Mouse (Mus musculus) forebrain, embryonic 13.5 days (tissue): ENCODE measurements at regions not wholly inside any gene's neighbourhood (a gene's known extent, or its start where the extent isn't known, plus 50 kb on each side); places are given as distances from the start of the nearest gene placed in this dataset.

Experiments
- ATAC-seq: fragments of 200-750 bp; cut with Nextera tagmentation; 2 replicates; pipeline ENCODE4 v1.8.0; 2017
- H3K27ac ChIP-seq: fragments of 300-500 bp; sonication (generic); 2 replicates; pipeline ENCODE4 v1.5.1; 2015; ENCODE audit warnings: inconsistent platforms, mild to moderate bottlenecking, moderate library complexity
- H3K27me3 ChIP-seq: fragments of 300-500 bp; sonication (generic); 2 replicates; pipeline ENCODE4 v1.6.1; 2015; ENCODE audit warnings: mild to moderate bottlenecking, inconsistent platforms
- H3K36me3 ChIP-seq: fragments of 300-500 bp; sonication (generic); 2 replicates; pipeline ENCODE4 v1.6.1; 2015; ENCODE audit warnings: mild to moderate bottlenecking, inconsistent platforms; ENCODE audit not compliant: poor library complexity, severe bottlenecking
- H3K4me1 ChIP-seq: fragments of 300-500 bp; sonication (generic); 2 replicates; pipeline ENCODE4 v1.6.1; 2015; ENCODE audit warnings: inconsistent platforms
- H3K4me2 ChIP-seq: fragments of 300-500 bp; sonication (generic); 2 replicates; pipeline ENCODE4 v1.6.1; 2015; ENCODE audit warnings: inconsistent platforms, mild to moderate bottlenecking, moderate library complexity
- H3K4me3 ChIP-seq: fragments of 300-500 bp; sonication (generic); 2 replicates; pipeline ENCODE4 v1.5.1; 2015; ENCODE audit warnings: mild to moderate bottlenecking, inconsistent platforms
- H3K9ac ChIP-seq: fragments of 300-500 bp; sonication (generic); 2 replicates; pipeline ENCODE4 v1.6.1; 2015; ENCODE audit warnings: mild to moderate bottlenecking, inconsistent platforms
- H3K9me3 ChIP-seq: fragments of 300-500 bp; sonication (generic); replicated peaks from 2 replicates; pipeline ENCODE4 v1.6.1; 2016; ENCODE audit warnings: inconsistent platforms
- WGBS: fragments of 180-500 bp; shearing (Covaris S2); methylation state at CpG from one replicate; pipeline ENCODE4 v1.1.7; 2015; 5-methylcytosine and 5-hydroxymethylcytosine counted together

DNA sequence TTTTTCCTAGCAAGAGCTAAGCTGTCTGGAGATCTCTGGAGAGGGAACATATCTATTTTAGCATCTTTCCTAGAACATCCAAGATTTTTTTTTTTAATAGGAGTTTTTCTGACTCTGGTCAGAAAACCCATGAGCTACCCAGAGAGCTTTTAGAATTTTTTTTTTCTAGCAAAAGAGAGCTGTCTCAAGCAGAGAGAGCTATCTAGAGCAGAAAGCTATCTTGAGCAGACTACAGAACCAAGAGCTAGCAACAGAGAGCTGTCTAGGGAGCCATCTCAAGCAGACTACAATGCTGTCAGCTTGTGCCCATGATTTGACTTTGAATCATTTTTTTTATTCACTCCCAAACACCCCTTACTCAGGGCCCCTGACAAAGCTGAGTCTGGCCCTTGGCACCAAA is 112.5 kb downstream of the Mbip start:
- no peak overlapping the region for H3K9ac ChIP-seq
- H3K4me2 ChIP-seq = no peak overlapping the region
- H3K27ac ChIP-seq = no peak overlapping the region
- H3K4me3 ChIP-seq = no peak overlapping the region
- no peaks in the 10 kb centered on the region for H3K36me3 ChIP-seq
- H3K4me1 ChIP-seq = no peaks in the 10 kb centered on the region
- H3K9me3 ChIP-seq = peaks cover 4% of the 10 kb centered on the region; the same call in 1 of the 2 replicates
- H3K27me3 ChIP-seq = no peaks in the 10 kb centered on the region
- ATAC-seq = no peak

DNA sequence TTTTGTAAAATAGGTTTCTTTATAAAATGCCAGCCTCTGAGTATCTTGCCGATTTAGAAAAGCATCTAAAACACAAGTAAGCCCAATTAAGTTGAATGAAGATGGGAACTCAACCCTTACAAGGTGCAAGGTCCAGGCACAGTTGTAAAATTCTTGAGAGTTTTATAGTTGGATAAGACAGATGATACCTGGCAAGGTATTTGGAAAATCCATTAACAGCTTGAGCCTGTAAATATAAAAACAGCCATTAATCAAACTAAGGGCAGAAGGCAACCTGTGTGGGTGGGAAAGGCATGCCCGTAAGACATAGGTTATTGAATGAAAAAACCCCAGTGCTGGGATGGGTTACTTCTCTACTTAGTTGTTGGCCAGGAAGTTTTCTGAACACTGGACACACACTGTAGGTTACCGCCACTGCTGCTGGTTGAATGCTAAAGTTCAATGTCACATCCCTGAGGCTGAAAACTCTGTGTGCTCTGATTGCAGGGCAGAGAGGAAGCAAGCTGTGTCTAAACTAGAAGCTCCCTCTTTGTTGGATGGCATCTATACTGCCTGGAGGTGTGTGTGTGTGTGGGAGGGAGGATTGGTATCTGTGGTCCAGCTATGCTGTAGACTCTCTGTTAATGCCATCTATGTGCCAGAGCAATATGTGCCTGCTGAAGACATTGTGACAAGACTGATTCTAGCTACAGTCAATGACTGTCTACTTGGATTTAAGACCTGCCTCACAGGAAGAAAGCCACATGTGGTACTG is 121.4 kb downstream of the Mbip start:
- 93% methylated on average over 3 of the region's 3 CpGs for WGBS
- no peak for ATAC-seq
- H3K4me3 ChIP-seq = no peak overlapping the region
- no peak overlapping the region for H3K4me2 ChIP-seq
- no peaks in the 10 kb centered on the region for H3K27me3 ChIP-seq
- no peaks in the 10 kb centered on the region for H3K36me3 ChIP-seq
- H3K9me3 ChIP-seq = no peaks in the 10 kb centered on the region
- H3K27ac ChIP-seq = no peak overlapping the region
- no peaks in the 10 kb centered on the region for H3K4me1 ChIP-seq
- no peak overlapping the region for H3K9ac ChIP-seq

GRCm38 (mm10) chr12:56193524-56193923 is 152.2 kb downstream of the Mbip start:
- WGBS = 88% methylated on average over 3 of the region's 3 CpGs
- H3K4me2 ChIP-seq = no peak overlapping the region
- ATAC-seq = no peak

DNA sequence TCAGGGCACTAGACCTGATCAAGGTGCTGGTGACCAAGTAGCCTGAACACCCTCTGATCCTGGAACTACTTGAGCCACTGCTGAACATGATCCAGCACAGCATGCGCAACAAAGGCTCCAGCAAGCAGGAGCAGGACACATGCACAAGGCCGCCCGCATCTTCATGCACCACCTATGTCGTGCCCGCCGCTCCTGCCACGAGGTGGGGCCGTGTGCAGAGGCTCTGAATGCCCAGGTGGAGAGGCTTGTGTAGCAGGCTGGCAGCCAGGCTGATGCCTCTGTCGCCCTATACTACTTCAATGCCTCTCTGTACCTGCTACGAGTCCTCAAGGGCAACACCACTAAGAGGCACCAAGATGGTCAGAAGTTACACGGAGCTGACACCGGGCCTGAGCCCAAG is 156.1 kb downstream of the Mbip start:
- no peaks in the 10 kb centered on the region for H3K27me3 ChIP-seq
- 91% methylated on average over 12 of the region's 12 CpGs for WGBS
- no peak overlapping the region for H3K9ac ChIP-seq
- H3K36me3 ChIP-seq = no peaks in the 10 kb centered on the region
- no peak overlapping the region for H3K4me3 ChIP-seq
- H3K4me2 ChIP-seq = no peak overlapping the region
- no peak for ATAC-seq
- H3K4me1 ChIP-seq = no peaks in the 10 kb centered on the region
- no peaks in the 10 kb centered on the region for H3K9me3 ChIP-seq
- no peak overlapping the region for H3K27ac ChIP-seq

More at GRCm38 (mm10) chr12:56193524-56193923, 152.2 kb downstream of the Mbip start:
- no peaks in the 10 kb centered on the region for H3K36me3 ChIP-seq
- no peaks in the 10 kb centered on the region for H3K27me3 ChIP-seq
- H3K27ac ChIP-seq = no peak overlapping the region
- H3K4me3 ChIP-seq = no peak overlapping the region
- no peak overlapping the region for H3K9ac ChIP-seq
- H3K9me3 ChIP-seq = no peaks in the 10 kb centered on the region
- no peaks in the 10 kb centered on the region for H3K4me1 ChIP-seq

- Histone ChIP-seq H3K9me3 (no peaks in the 10 kb centered on the region), H3K4me1 (no peaks in the 10 kb centered on the region), H3K4me2 (no peak overlapping the region), H3K27me3 (no peaks in the 10 kb centered on the region), H3K4me3 (no peak overlapping the region), H3K27ac (no peak overlapping the region), H3K36me3 (no peaks in the 10 kb centered on the region), H3K9ac (no peak overlapping the region)
- ATAC-seq = no peak
- WGBS = 68% methylated on average over 3 of the region's 3 CpGs
These were observed 185.0 kb downstream of the Mbip start for GRCm38 (mm10) chr12:56160736-56161135.

- 73% methylated on average over 1 of the region's 1 CpGs for WGBS
These were observed 201.3 kb downstream of the Mbip start for GRCm38 (mm10) chr12:56144359-56144758.

GRCm38 (mm10) chr12:56143789-56144188 is 201.9 kb downstream of the Mbip start:
- Histone ChIP-seq H3K36me3 (no peaks in the 10 kb centered on the region), H3K4me2 (no peak overlapping the region), H3K9ac (no peak overlapping the region), H3K9me3 (no peaks in the 10 kb centered on the region), H3K27me3 (no peaks in the 10 kb centered on the region), H3K4me3 (no peak overlapping the region), H3K4me1 (no peaks in the 10 kb centered on the region), H3K27ac (no peak overlapping the region)
- 77% methylated on average over 2 of the region's 2 CpGs for WGBS
- no peak for ATAC-seq

More at GRCm38 (mm10) chr12:56144359-56144758, 201.3 kb downstream of the Mbip start:
- no peaks in the 10 kb centered on the region for H3K27me3 ChIP-seq
- no peak overlapping the region for H3K9ac ChIP-seq
- no peak overlapping the region for H3K4me2 ChIP-seq
- ATAC-seq = no peak
- no peak overlapping the region for H3K4me3 ChIP-seq
- no peak overlapping the region for H3K27ac ChIP-seq
- H3K4me1 ChIP-seq = no peaks in the 10 kb centered on the region
- no peaks in the 10 kb centered on the region for H3K36me3 ChIP-seq
- H3K9me3 ChIP-seq = no peaks in the 10 kb centered on the region

DNA sequence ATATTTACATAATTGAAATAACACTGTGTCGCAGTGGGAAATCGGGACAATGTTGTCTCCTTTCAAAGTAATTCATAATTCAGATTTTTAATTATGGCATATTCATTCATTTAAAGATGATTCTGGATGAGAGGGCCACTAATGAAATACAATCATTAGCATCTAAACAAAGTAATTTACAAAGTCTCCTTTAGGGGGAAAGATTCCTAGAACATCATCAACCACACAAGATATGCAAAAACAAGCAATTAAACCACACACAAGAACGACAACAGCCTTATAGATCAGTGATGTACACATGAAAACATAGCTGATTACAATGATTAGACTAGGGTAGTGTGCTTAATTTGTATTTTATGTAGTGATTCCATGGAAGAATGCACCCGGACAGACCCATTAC is 231.2 kb downstream of the Mbip start:
- H3K27ac ChIP-seq = no peak overlapping the region
- H3K9ac ChIP-seq = no peak overlapping the region
- ATAC-seq = 0 out of 2 replicates have a peak, but pooled peaks have one; percentile 50
- no peaks in the 10 kb centered on the region for H3K27me3 ChIP-seq
- no peaks in the 10 kb centered on the region for H3K9me3 ChIP-seq
- no peak overlapping the region for H3K4me2 ChIP-seq
- H3K4me3 ChIP-seq = no peak overlapping the region
- H3K4me1 ChIP-seq = no peaks in the 10 kb centered on the region
- WGBS = 66% methylated on average over 4 of the region's 4 CpGs
- H3K36me3 ChIP-seq = no peaks in the 10 kb centered on the region

DNA sequence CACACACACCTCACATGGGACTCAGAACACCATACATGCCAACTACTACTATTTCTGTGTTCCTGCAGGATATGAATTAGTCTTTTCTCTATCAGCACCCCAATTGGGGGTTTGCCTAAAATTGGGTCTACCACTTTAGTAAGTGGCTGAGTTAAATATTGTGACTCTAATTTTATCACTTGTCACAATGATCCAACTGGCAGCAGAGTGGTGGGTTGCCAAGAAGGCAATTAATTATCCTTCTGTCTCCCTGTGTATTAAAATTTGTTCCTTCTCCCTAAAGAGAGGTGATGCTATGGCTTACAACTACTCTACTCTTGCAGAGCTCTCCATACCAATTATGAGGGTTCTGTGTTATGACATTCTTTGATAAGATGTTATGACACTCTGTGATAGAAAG is 245.3 kb downstream of the Brms1l start:
- Histone ChIP-seq H3K27ac (no peak overlapping the region), H3K36me3 (no peaks in the 10 kb centered on the region), H3K27me3 (no peaks in the 10 kb centered on the region), H3K4me1 (no peaks in the 10 kb centered on the region), H3K9me3 (no peaks in the 10 kb centered on the region), H3K4me2 (no peak overlapping the region), H3K9ac (no peak overlapping the region), H3K4me3 (no peak overlapping the region)
- no peak for ATAC-seq

DNA sequence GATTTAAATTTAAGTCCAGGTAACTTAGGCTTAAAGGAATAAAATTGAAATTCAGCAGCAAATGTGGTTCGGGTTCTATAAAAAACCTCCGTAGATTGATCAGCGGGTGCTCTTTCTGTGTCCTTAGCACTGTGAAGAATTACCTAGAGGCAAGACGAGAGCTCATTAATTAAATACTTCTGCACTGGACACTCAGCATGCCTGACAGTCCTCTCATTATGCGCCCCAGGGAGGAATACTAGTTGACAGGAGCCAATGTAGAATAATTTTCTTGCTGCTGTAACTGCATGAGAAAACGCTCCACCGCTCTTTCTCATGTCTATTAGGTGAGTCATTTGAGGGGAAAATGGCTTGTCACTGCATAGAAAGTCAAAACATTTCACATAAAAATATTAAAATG is 228.1 kb downstream of the Brms1l start:
- peaks cover 9% of the 10 kb centered on the region for H3K27me3 ChIP-seq
- H3K4me3 ChIP-seq = no peak overlapping the region
- H3K9me3 ChIP-seq = no peaks in the 10 kb centered on the region
- no peak overlapping the region for H3K4me2 ChIP-seq
- H3K4me1 ChIP-seq = no peaks in the 10 kb centered on the region
- 47% methylated on average over 7 of the region's 7 CpGs for WGBS
- no peak overlapping the region for H3K9ac ChIP-seq
- no peaks in the 10 kb centered on the region for H3K36me3 ChIP-seq
- H3K27ac ChIP-seq = no peak overlapping the region
- ATAC-seq = no peak

GRCm38 (mm10) chr12:56058876-56059275 is 222.8 kb downstream of the Brms1l start:
- H3K27ac ChIP-seq = no peak overlapping the region
- H3K36me3 ChIP-seq = no peaks in the 10 kb centered on the region
- H3K4me1 ChIP-seq = no peaks in the 10 kb centered on the region
- peaks cover 22% of the 10 kb centered on the region for H3K27me3 ChIP-seq
- H3K4me3 ChIP-seq = no peak overlapping the region
- WGBS = 84% methylated on average over 10 of the region's 10 CpGs
- no peak overlapping the region for H3K9ac ChIP-seq
- H3K4me2 ChIP-seq = no peak overlapping the region
- H3K9me3 ChIP-seq = no peaks in the 10 kb centered on the region
- ATAC-seq = no peak; the same call in 1 of the 2 replicates

- Histone ChIP-seq H3K9ac (no peak overlapping the region), H3K9me3 (no peaks in the 10 kb centered on the region)
- 12% methylated on average over 17 of the region's 17 CpGs for WGBS
These were observed 222.3 kb downstream of the Brms1l start for GRCm38 (mm10) chr12:56058463-56058862.

GRCm38 (mm10) chr12:56055382-56055781 is 219.3 kb downstream of the Brms1l start:
- H3K27ac ChIP-seq = no peak overlapping the region
- no peak for ATAC-seq
- WGBS = 75% methylated on average over 6 of the region's 6 CpGs
- no peak overlapping the region for H3K4me3 ChIP-seq
- no peak overlapping the region for H3K9ac ChIP-seq
- no peaks in the 10 kb centered on the region for H3K4me1 ChIP-seq
- peaks cover 20% of the 10 kb centered on the region for H3K27me3 ChIP-seq
- no peak overlapping the region for H3K4me2 ChIP-seq
- no peaks in the 10 kb centered on the region for H3K36me3 ChIP-seq
- peaks cover 6% of the 10 kb centered on the region for H3K9me3 ChIP-seq

More at GRCm38 (mm10) chr12:56058463-56058862, 222.3 kb downstream of the Brms1l start:
- Histone ChIP-seq H3K4me2 (no peak overlapping the region), H3K4me1 (no peaks in the 10 kb centered on the region), H3K36me3 (no peaks in the 10 kb centered on the region), H3K27me3 (peaks cover 22% of the 10 kb centered on the region), H3K4me3 (no peak overlapping the region), H3K27ac (no peak overlapping the region)
- ATAC-seq = peak; percentile 86
